Mouse (Mus musculus) MEL (cell line): ENCODE results near the gene Gm11037. TPM values are rescaled to one million over a fixed set of nuclear protein-coding genes. Genes with fewer than 3 reads are reported as not detected.
A peak's percentile ranks its signal among the peaks of the same experiment; 100 is the strongest.

Experiments used
- DNase-seq: peaks from one replicate; pipeline ENCODE4 v3.0.0; 2011; ENCODE audit warnings: low read depth, low spot score
- H3K27ac ChIP-seq: 2 replicates; pipeline ENCODE4 v1.5.1; 2012; ENCODE audit warnings: low read depth, mild to moderate bottlenecking, control low read depth, low read length, moderate library complexity; ENCODE audit not compliant: control insufficient read depth
- H3K27me3 ChIP-seq, 2 experiments: fragments of 150-350 bp in 1 of 2; sonication (generic) in 1 of 2; 2 replicates each; pipeline ENCODE4 v1.6.1; 2012; ENCODE audit warnings: low read length in 2 of 2, mild to moderate bottlenecking in 2 of 2, improper control_type of control experiment in 1 of 2, moderate library complexity in 1 of 2; ENCODE audit not compliant: insufficient read depth in 2 of 2, control insufficient read depth in 1 of 2
- H3K36me3 ChIP-seq, 2 experiments: 2 replicates each; pipeline ENCODE4 v1.6.1; 2012 to 2014; ENCODE audit warnings: low read length in 2 of 2, improper control_type of control experiment in 1 of 2, inconsistent platforms in 1 of 2, mild to moderate bottlenecking in 1 of 2; ENCODE audit not compliant: insufficient read depth in 2 of 2, control insufficient read depth in 1 of 2
- H3K4me1 ChIP-seq, 2 experiments: fragments of 150-350 bp in 1 of 2; sonication (generic) in 1 of 2; 2 replicates each; pipeline ENCODE4 v1.6.1; 2012; ENCODE audit warnings: low read length in 2 of 2, improper control_type of control experiment in 1 of 2, mild to moderate bottlenecking in 1 of 2; ENCODE audit not compliant: insufficient read depth in 2 of 2, control insufficient read depth in 1 of 2
- H3K4me3 ChIP-seq, 2 experiments: fragments of 150-350 bp in 1 of 2; sonication (generic) in 1 of 2; 2 replicates each; pipeline ENCODE4 v1.5.1; 2012; ENCODE audit warnings: low read depth in 2 of 2, low read length in 2 of 2, mild to moderate bottlenecking in 2 of 2, moderate library complexity in 2 of 2, control low read depth in 1 of 2, improper control_type of control experiment in 1 of 2; ENCODE audit not compliant: control insufficient read depth in 1 of 2, insufficient read depth in 1 of 2
- H3K79me2 ChIP-seq: 2 replicates; pipeline ENCODE4 v1.6.1; 2012; ENCODE audit warnings: mild to moderate bottlenecking, low read length, moderate library complexity; ENCODE audit not compliant: control insufficient read depth, poor library complexity, insufficient read depth
- H3K9ac ChIP-seq: 2 replicates; pipeline ENCODE4 v1.6.1; 2012; ENCODE audit warnings: low read depth, mild to moderate bottlenecking, control low read depth, low read length, moderate library complexity; ENCODE audit not compliant: control insufficient read depth, poor library complexity, severe bottlenecking
- H3K9me3 ChIP-seq: fragments of 150-350 bp; sonication (generic); replicated peaks from 2 replicates; pipeline ENCODE4 v1.6.1; 2012; ENCODE audit warnings: mild to moderate bottlenecking, low read length, improper control_type of control experiment, moderate library complexity; ENCODE audit not compliant: insufficient read depth
- CTCF ChIP-seq, 3 experiments: IDR thresholded peaks in 2 of 3; conservative IDR thresholded peaks in 1 of 3; 2 replicates each; pipeline ENCODE4 v1.5.1; 2011 to 2012; ENCODE audit warnings: low read length in 3 of 3, low read depth in 2 of 3, mild to moderate bottlenecking in 2 of 3, improper control_type of control experiment in 1 of 3, inconsistent platforms in 1 of 3, mixed read lengths in 1 of 3, moderate library complexity in 1 of 3; ENCODE audit not compliant: control insufficient read depth in 1 of 3, insufficient read depth in 1 of 3, poor library complexity in 1 of 3, severe bottlenecking in 1 of 3
- E2F4 ChIP-seq: IDR thresholded peaks from 2 replicates; pipeline ENCODE4 v1.6.1; 2011; ENCODE audit warnings: low read depth, low read length, improper control_type of control experiment, borderline replicate concordance
- EP300 ChIP-seq, 2 experiments: IDR thresholded peaks; 2 replicates each; pipeline ENCODE4 v1.6.1; 2011; ENCODE audit warnings: improper control_type of control experiment in 2 of 2, low read length in 2 of 2, low read depth in 1 of 2, mild to moderate bottlenecking in 1 of 2
- GABPA ChIP-seq: IDR thresholded peaks from 2 replicates; pipeline ENCODE4 v1.6.1; 2012; ENCODE audit warnings: low read depth, mild to moderate bottlenecking, inconsistent platforms, low read length, improper control_type of control experiment, moderate library complexity
- JUND ChIP-seq: IDR thresholded peaks from 2 replicates; pipeline ENCODE4 v1.6.1; 2011; ENCODE audit warnings: low read depth, mild to moderate bottlenecking, improper control_type of control experiment, low read length
- KAT2A ChIP-seq: conservative IDR thresholded peaks from 2 replicates; pipeline ENCODE4 v1.6.1; 2012; ENCODE audit warnings: low read depth, low read length, improper control_type of control experiment, inconsistent platforms
- MAFK ChIP-seq: IDR thresholded peaks from 2 replicates; pipeline ENCODE4 v1.6.1; 2011; ENCODE audit warnings: low read depth, mild to moderate bottlenecking, low read length, improper control_type of control experiment, borderline replicate concordance
- MAZ ChIP-seq: IDR thresholded peaks from 2 replicates; pipeline ENCODE4 v1.6.1; 2012; ENCODE audit warnings: low read depth, mild to moderate bottlenecking, inconsistent platforms, low read length, improper control_type of control experiment
- MEF2A ChIP-seq: IDR thresholded peaks from 2 replicates; pipeline ENCODE4 v1.6.1; 2014; ENCODE audit warnings: low read depth, mild to moderate bottlenecking, inconsistent platforms, low read length, improper control_type of control experiment; ENCODE audit not compliant: poor library complexity, insufficient replicate concordance, severe bottlenecking; ENCODE audit errors: extremely low read depth
- MYB ChIP-seq: IDR thresholded peaks from 2 replicates; pipeline ENCODE4 v1.6.1; 2011; ENCODE audit warnings: mild to moderate bottlenecking, low read depth, low read length, improper control_type of control experiment
- MYC ChIP-seq: IDR thresholded peaks from 2 replicates; pipeline ENCODE4 v1.6.1; 2011; ENCODE audit warnings: low read depth, mild to moderate bottlenecking, low read length, improper control_type of control experiment, moderate library complexity
- NRF1 ChIP-seq: IDR thresholded peaks from 2 replicates; pipeline ENCODE4 v1.6.1; 2014; ENCODE audit warnings: low read depth, mild to moderate bottlenecking, inconsistent platforms, low read length, improper control_type of control experiment, moderate library complexity; ENCODE audit not compliant: poor library complexity, insufficient read depth, severe bottlenecking
- POLR2AphosphoS5 ChIP-seq: IDR thresholded peaks from 2 replicates; pipeline ENCODE4 v1.6.1; 2012; ENCODE audit warnings: low read depth, borderline replicate concordance, mild to moderate bottlenecking, inconsistent platforms, low read length, moderate library complexity, mixed read lengths
- RAD21 ChIP-seq: IDR thresholded peaks from 2 replicates; pipeline ENCODE4 v1.6.1; 2011; ENCODE audit warnings: mild to moderate bottlenecking, low read depth, low read length, improper control_type of control experiment
- RCOR1 ChIP-seq: IDR thresholded peaks from 2 replicates; pipeline ENCODE4 v1.6.1; 2012; ENCODE audit warnings: low read depth, mild to moderate bottlenecking, inconsistent platforms, low read length, improper control_type of control experiment
- SIN3A ChIP-seq: IDR thresholded peaks from 2 replicates; pipeline ENCODE4 v1.6.1; 2012; ENCODE audit warnings: low read length, improper control_type of control experiment, inconsistent platforms
- SMC3 ChIP-seq: IDR thresholded peaks from 2 replicates; pipeline ENCODE4 v1.6.1; 2011; ENCODE audit warnings: low read depth, low read length, improper control_type of control experiment
- TAL1 ChIP-seq: IDR thresholded peaks from 2 replicates; pipeline ENCODE4 v1.6.1; 2012; ENCODE audit warnings: mild to moderate bottlenecking, inconsistent platforms, low read length, moderate library complexity, mixed read lengths
- UBTF ChIP-seq: IDR thresholded peaks from 2 replicates; pipeline ENCODE4 v1.6.1; 2012; ENCODE audit warnings: low read depth, mild to moderate bottlenecking, inconsistent platforms, low read length, improper control_type of control experiment, moderate library complexity, borderline replicate concordance; ENCODE audit not compliant: insufficient read depth
- USF1 ChIP-seq: IDR thresholded peaks from 2 replicates; pipeline ENCODE4 v1.6.1; 2014; ENCODE audit warnings: low read depth, mild to moderate bottlenecking, inconsistent platforms, low read length, improper control_type of control experiment, moderate library complexity
- ZC3H11A ChIP-seq: IDR thresholded peaks from 2 replicates; pipeline ENCODE4 v1.6.1; 2012; ENCODE audit warnings: low read depth, mild to moderate bottlenecking, inconsistent platforms, low read length, improper control_type of control experiment
- ZKSCAN1 ChIP-seq: IDR thresholded peaks from 2 replicates; pipeline ENCODE4 v1.6.1; 2012; ENCODE audit warnings: low read depth, mild to moderate bottlenecking, inconsistent platforms, low read length, improper control_type of control experiment, moderate library complexity
- ZMIZ1 ChIP-seq: IDR thresholded peaks from 2 replicates; pipeline ENCODE4 v1.6.1; 2012; ENCODE audit warnings: low read depth, mild to moderate bottlenecking, inconsistent platforms, low read length, improper control_type of control experiment, moderate library complexity
- ZNF384 ChIP-seq: IDR thresholded peaks from 2 replicates; pipeline ENCODE4 v1.6.1; 2012; ENCODE audit warnings: low read depth, mild to moderate bottlenecking, inconsistent platforms, low read length, improper control_type of control experiment
- polyA plus RNA-seq, 2 experiments: library from polyadenylated mRNA; stranded (reverse) in 1 of 2; unstranded in 1 of 2; fragments of >175 nt in 1 of 2; fragments of >200 nt in 1 of 2; gene quantifications; 2 replicates each; pipeline versions ENCODE4 v1.2.1 to v1.2.4; 2012; ENCODE audit warnings: low replicate concordance in 2 of 2, low read depth in 1 of 2; ENCODE audit not compliant: insufficient read length in 2 of 2, insufficient read depth in 1 of 2, missing spikeins in 1 of 2
- total RNA-seq: library from RNA; depleted of rRNA; stranded (reverse); fragments of 300-350 nt; gene quantifications from 2 replicates; pipeline ENCODE4 v1.2.3, GENCODE M21; 2012

Gene Gm11037
- total and polyA plus RNA-seq, 3 experiments: not detected

DNA sequence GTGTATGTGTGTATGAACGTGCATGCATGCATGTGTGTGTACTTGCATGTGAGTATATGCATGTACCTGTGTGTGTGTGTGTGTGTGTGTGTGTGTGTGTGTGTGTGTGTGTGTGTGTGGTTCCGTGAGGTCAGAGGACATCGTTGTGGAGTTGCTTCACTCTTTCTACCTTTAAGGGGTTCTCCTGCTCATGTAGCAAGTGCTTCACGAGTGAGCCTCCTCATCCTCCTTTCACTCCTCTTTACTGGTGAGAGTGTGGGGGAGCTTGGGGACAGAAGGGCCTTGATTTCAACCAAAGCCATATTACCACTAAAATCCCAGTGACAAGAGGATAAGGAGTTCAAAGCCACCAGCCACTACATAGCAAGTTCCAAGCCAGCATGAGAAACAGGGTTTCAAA is 36.2 kb upstream of the Gm11037 start:
- Histone ChIP-seq H3K27ac (no peak overlapping the region), H3K36me3 (peaks cover 0 to 4% of the 10 kb centered on the region in 2 experiments; a peak in 2 of 4 replicates), H3K27me3 (no peaks in the 10 kb centered on the region)
- TF ChIP-seq USF1 (no peak), MYB (no peak), POLR2AphosphoS5 (no peak), KAT2A (no peak), SMC3 (no peak), ZMIZ1 (no peak), ZKSCAN1 (no peak), JUND (no peak), ZNF384 (no peak), ZC3H11A (no peak), GABPA (no peak), EP300 (IDR thresholded peaks at IDR 0.05; ENCODE audit: low read depth in 1 of 2, low read length in 2 of 2) (no peak), MAFK (no peak), RAD21 (no peak), NRF1 (no peak), TAL1 (no peak), UBTF (no peak), MEF2A (no peak), E2F4 (no peak)
- TF ChIP-seq, all 39 proteins: peak for 0
- Histone ChIP-seq H3K79me2 (no peaks in the 10 kb centered on the region), H3K4me1 (peaks cover 0 to 9% of the 10 kb centered on the region in 2 experiments; a peak in 3 of 4 replicates), H3K4me3 (no peak overlapping the region), H3K9me3 (no peaks in the 10 kb centered on the region), H3K9ac (no peak overlapping the region)
- DNase-seq: no peak

DNA sequence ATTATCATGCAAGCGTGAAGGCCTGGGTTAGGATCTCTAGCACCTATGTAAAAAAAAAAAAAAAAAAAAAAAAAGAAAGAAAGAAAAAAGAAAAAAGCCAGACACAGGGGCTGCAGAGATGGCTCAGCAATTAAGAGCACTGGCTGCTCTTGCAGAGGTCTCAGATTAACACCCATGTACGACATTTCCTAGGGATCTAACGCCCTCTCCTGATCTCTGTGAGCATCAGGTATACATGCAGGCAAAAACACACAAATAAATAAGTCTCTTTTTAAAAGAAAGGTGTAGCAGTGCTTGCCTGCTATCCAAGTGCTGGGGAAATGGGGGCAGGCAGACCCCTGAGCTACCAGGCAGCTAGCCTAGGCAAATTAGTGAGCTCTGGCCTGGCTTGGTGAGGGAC is 31.8 kb upstream of the Gm11037 start:
- no peaks in the 10 kb centered on the region for H3K9me3 ChIP-seq
- no peaks in the 10 kb centered on the region for H3K4me1 ChIP-seq
- TF ChIP-seq SMC3 (peak; percentile 56), RAD21 (peak; percentile 61), RCOR1 (no peak), MYC (no peak), CTCF (IDR thresholded peaks at IDR 0.05 in 2 of 3, conservative IDR thresholded peaks at IDR 0.05 in 1 of 3; ENCODE audit: control insufficient read depth in 1 of 3, insufficient read depth in 1 of 3, low read depth in 2 of 3, low read length in 3 of 3, poor library complexity in 1 of 3, severe bottlenecking in 1 of 3) (peak in 2 of 3 experiments; percentile 5 to 55; a peak in 2 of 6 replicates), SIN3A (no peak), ZC3H11A (peak; percentile 47), MAZ (no peak)
- no peak overlapping the region for H3K9ac ChIP-seq
- peaks cover 0 to 1% of the 10 kb centered on the region in 2 experiments; a peak in 1 of 4 replicates for H3K27me3 ChIP-seq
- H3K36me3 ChIP-seq: no peaks in the 10 kb centered on the region
- H3K79me2 ChIP-seq: no peaks in the 10 kb centered on the region
- DNase-seq: peak; percentile 44
- no peak overlapping the region for H3K4me3 ChIP-seq
- H3K27ac ChIP-seq: no peak overlapping the region
